Mouse (Mus musculus) CD4-positive helper T cell, adult 2 months (primary cell): ENCODE measurements around the gene Magi2.
"Not testable (repeated sequence)": the region's sequence is repeated elsewhere in the genome, so short reads cannot be mapped to it uniquely, and the experiment has no call there.

Experiments
- DNase-seq: peaks from one replicate; pipeline ENCODE4 v3.0.0-alpha.2; 2012; ENCODE audit warnings: low read depth, missing footprints, low spot score

The Magi2 gene

DNA sequence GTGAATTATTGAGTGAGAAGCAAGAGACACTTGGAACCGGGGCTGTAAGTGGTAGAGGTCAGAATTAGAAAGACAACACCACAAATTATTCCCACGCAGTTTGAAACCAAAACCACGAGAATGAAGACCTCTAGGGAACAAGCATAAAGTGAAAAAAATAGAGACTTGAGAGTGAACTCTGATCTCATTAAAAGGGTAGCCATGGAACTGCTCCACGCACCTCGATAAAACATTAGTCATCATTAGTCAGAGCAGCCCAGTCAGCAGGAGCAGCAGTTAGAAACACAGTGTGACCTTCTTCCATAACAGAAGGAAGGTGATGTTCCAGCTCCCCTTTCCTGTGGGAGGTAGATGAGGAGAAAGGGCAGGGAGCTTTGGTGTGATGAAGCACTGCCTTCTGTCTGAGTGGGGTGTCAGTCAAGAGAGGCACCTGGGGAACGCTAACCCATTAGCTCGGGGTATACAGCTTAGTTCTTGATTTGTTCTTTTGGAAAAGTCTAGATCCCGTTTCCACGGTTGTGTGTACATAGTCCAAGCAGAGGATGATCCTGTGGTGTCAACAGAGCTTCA lies 1272.3 kb downstream of the Magi2 start:
- no peak for DNase-seq

DNA sequence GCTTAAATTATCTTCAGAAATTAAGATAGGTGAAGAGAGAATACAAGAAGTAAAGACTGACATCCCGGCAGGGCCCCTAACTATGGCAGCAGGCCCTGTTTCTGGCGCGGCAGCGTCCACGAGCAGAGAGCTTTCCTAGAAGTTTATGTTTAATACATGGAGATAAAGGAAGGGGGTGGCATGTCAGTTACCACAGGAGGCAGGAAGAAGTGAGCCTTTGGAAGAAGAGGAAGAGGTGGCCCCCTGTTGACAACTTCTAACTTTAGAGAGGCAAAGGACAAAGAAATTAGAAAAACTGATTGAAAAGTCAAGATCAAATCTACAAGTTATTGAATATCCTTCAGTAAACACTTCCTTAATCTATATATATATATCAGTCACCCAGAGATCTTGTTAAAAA lies 1281.8 kb downstream of the Magi2 start:
- DNase-seq: no peak

DNA sequence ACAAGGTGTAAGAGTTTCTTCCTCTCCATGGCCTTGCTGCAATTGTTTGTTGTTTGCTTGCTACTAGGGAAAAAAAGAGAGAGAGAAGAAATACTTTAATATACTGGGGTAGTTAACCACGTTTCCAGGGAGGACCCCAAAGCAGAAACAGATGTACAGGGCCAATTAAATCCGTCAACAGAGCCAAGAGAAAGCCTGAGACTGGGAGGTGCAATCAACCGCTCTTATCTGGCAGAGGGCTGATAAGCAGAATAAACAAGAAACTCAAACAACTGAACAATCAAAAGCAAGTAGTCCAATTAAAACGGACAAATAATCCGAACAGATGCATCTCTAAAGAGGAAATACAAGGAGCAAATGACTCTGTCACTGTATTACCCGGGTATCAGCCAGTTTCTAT lies 1282.8 kb downstream of the Magi2 start:
- DNase-seq: no peak

DNA sequence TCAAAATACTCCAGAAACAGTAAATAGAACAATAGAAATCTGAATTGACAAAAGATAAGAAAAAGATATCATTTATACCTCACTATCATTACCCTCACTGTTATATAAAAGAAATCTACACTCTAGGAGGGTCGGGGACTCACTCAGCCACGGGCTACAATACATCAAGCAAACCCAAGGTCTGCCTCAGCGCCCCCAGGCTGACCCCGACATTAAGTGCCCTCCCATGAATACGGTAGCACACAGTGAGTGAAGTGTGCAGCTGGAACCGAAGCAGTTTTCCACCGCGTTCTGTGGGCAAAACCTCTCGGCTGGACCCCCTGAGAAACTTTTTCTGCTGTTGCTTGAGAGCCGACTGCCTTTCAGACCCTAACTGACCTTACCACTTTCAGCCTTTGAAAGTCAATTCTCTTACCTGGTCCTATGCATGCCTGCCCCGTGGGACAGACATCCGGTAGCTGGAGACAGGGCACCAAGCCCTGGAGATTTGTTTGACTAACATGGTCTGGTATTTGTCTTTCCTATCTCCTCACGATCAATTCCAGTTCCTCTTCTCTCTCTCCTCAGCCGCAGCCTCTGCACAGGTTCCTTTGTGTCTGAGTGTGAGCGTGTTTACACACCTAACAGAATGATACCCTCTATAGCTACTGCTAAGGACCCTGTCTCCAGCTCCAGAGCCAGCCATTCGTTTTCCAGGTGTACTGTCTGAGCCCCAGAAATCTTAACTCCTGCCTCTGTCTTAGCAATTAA lies 1285.7 kb downstream of the Magi2 start:
- no peak for DNase-seq

DNA sequence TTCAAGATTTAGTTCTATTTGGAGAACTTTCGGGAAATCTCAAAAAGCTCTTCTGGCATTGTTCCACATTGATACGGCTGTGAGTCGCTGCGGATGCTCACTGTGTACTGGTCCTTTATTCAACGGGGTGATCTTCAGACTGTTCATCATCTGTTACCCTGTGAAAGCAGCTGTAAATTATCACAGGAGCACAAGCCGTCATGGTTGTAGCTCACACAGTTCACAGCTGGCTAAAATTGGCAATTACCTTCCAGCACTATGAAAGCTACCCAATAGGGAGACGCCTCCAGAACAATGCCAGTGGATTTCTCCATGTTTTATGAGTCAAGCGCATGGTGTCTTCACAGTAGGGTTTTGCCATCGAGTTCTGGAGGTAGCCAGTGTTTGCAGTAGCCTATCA lies 1294.8 kb downstream of the Magi2 start:
- DNase-seq: no peak

DNA sequence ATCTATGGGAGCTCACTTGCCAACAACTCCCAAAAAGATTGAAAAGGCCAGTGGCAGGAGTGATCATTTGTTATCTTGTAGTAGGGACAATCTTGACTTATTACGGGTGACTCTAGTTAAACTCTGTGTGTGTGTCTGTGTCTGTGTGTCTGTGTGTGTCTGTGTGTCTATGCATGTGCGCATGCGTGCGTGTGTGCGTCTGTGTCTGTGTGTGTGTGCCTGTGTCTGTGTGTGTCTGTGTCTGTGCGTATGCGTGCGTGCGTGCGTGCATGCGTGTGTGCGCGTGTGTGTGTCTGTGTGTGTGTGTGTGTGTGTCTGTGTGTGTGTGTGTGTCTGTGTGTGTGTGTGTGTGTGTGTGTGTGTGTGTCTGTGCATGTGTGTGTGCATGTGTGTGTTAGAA lies 1295.2 kb downstream of the Magi2 start:
- DNase-seq: no peak

DNA sequence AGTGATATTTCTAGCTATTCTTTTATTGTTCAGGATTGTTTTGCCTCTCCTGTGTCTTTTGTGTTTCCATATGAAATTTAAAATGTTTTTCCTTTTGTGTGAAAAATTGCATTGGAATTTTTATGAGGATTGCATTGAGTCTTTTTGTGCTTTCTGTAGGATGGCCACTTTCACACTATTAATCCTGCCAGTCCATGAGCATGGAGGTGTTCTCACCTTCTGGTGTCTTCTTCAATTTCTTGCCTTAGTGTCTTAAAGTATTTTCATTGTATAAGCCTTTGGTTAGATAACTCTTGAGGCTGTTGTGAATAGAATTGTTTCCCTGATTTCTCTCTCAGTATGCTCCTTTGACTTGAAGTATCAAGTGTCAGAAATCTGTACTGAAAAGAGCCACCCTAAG lies 1296.9 kb downstream of the Magi2 start:
- no peak for DNase-seq

DNA sequence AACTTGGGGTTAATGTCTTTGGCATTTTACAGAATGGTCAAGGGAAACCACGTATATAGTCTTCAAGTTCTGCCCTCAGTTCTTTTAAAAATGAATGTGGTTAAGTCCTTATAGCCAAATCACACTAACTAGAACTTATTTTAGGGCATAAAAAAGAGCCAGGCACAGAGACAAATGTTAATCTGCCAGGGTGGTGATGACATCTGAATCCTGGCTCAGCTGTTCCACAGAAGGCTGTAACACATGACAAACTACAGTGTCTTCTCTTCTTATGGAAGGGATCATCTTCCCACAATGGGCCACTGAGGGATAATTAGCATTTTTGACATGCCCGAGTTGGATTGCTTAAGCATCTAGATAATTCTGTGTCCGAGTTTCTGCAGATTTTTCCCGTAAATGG lies 1299.8 kb downstream of the Magi2 start:
- not testable (repeated sequence) for DNase-seq

DNA sequence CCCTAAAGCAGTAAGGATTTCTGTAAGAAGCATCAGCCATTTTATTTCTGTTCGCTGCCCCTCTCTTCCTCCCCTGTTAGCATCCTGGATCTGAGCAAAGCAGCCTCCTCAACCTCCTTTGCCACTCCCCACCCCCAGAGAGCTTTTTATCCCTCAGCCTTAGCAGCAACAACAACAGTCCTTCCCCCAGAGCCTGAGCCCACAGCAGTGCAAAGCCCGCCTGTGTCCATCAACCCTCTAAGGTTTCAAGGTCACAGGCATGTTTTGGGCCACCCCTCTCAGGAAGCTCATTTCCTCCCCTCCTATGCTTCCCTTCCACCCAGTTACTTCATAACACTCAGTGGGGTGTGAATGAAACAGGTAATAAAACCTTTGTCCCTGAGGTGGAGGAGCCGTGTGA lies 1309.7 kb downstream of the Magi2 start:
- DNase-seq: no peak

DNA sequence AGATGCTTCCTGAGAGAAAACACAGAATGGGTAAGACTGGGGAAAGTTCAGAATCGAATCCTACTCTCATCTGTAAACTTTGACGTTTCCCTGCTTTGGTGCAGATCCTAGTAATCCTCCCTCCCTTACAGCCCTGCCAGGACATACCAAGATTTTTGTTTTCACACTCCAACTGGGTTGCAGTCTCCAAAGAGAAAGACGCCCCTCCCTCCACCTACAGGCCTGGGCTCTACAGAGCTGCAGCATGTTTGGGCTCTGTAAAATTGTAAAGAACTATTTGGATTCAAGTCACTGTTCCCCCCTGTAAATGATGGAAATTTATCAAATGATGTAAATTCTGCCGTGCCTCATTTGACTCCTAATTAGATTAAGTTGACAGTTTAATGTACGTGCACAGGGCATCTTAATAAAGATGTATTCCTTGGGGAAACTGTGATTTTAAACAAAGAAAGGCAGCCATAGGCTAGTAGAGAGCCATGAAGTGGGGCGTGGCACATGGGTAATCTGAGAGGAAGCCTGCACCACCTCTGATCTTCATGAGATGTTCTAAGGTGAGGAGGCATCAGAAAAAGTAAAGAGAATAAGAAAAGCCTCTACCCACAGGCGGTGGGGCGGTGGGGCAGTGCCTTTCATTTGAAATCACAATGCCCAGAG lies 1310.7 kb downstream of the Magi2 start:
- DNase-seq: no peak

DNA sequence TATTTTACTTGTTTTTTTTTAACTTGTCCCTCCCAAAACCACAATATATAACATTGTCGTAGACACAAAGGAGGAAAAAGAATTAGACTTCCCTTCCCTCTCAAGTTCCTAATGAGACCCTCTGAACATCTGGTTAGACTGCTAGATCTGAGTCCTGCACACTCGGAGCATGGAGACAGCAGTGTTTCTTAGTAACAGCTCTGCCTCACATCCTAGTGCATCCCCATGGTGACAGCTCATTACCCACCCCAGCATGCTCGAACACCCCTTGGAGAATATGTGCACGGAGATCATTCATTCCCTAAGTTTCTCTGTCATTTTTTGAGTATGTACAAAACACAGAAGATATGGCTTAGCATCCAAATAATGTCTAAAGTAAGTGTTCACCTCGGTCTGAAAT lies 1317.5 kb downstream of the Magi2 start:
- no peak for DNase-seq

DNA sequence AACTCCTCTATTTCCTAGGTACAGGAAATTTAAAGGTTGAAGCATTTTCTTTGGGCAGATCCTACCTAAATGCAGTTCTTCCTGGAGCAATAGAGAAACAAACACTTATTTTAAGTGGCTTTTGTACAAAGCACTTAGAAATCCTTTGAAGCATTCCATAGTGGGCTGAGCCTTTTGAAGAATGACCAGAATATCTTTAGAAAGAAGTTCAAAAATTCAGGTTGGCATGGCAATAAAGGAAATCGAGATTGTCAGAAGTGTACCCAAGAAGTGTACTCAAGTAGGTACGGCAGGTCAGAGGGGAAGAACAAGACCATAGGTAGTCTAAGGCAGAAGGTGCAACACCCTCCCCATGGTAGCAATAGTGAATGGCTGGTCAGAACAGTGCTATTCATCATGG lies 1332.5 kb downstream of the Magi2 start:
- no peak for DNase-seq

DNA sequence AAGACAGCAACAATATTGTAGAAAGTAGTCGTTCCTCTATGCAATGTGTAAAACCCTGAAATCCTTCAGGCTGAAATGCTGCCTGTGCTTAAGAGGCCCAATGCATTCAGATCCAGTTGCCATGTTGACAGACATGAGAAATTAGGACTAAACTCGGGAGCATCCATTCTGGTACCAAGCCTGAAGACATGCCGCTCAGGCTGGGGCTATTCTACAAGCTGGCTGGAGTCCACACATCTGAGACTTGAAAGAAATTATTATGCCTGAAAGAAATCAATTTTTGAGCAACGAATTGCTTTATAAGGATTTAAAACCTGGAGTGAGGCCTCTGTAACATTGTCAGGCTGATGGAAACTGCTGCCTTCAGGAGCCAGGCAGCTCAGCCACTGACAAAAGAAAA lies 1333.0 kb downstream of the Magi2 start:
- no peak for DNase-seq

DNA sequence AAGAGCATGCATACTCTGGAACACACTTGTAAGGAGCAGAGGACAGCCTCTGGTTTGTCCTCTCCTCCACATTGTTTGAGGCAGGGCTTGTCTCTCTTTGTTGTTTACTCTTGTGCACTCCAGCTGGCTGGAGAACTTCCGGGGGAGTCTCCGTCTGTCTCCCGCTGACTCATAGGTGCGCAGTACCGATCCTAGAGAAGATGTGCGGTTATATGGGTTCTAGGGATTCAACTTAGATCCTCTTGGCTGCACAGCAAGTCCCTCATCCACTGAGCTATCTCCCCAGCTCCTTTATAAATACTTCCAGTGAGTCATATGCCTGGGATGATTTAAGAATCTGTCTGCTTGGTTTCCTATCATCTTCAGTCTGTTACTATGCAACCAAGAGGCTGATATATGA lies 1341.6 kb downstream of the Magi2 start:
- DNase-seq: no peak

DNA sequence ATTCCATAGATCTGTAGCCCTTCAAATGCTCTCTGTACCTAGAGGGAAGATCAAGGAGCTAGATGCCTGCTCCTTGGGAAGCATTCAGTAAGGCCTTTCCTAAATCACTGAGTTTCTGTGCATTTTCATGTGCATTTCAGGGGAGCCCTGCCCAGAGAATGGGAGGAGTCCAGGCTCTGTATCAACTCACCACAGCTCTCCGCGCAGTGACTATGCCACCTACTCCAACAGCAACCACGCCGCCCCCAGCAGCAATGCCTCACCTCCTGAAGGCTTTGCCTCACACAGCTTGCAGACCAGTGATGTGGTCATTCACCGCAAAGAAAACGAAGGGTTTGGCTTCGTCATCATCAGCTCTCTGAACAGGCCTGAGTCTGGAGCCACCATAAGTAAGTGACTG lies 1342.1 kb downstream of the Magi2 start:
- no peak for DNase-seq

DNA sequence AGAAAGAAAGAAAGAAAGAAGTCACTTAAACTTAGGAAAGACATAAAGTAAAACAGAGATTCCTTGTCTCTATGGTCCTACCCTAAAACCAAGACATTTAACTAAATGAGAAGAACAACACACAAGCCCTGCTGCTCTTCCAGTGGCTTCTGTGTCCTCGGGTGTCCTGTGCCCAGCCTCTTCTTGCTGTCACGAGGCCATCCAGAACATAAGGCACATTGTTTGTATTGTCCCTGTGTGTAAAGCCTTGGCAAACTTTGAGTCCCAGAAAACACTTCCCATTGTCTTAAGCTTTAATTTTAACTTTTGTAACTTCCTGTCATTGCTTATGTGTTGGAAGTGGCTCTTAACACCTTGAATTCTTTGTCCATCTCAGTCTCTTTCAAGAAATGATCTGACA lies 1348.0 kb downstream of the Magi2 start:
- DNase-seq: no peak

DNA sequence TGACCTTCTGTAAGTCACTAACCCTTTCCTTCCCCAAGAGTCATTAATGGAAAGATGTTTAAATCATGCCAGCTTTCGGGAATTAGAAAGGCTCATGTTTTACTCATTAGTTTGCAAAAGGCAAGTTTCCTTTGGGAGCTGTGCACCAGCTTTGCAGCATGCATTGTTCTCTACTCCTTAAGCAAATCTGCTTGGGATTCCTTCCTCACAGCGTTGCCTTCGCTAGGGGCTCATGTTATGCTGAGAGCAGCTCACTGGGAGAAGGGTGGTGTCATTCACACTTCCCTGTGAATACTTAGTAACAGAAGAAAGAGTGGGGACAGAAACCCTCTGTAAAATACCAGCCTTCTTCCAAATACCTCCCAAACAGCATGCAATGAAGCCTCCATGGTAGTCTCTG lies 1349.0 kb downstream of the Magi2 start:
- DNase-seq: no peak

DNA sequence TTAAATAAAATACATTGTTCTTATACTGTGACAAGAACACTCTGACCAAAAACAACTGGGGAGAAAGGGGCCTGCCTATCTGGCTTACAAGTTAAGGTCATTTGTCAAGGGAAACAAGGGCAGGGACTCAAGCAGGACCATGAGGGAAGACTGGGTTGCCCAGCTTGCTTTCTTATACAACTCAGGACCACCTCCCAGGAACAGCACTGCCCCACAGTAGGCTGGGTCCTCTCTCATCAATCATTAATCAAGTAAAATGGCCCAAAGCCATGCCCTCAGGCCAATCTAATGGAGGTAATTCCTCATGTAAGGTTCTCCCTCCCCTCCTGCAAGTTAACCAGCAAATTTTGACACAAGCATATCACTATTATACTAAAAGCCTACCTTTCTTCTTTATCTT lies 1349.4 kb downstream of the Magi2 start:
- DNase-seq: no peak

DNA sequence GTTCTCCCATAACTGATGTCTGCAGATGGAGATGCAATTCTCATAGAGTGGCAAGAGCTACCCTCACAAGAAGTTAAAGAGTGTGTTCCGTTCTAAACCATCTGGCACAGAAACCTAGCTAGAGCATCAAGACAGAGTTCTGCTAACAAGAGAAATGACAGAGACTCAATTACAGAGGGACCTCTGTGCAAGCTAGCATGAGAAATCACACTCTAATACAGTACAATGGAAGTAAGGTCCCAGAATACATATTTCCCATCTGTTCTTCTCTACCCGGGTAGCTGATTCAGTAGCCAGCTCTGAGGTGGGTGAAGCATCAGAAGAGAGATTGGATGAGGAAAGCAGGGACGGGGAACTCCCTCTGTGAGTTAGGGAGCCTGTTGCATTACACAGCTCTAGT lies 1351.8 kb downstream of the Magi2 start:
- DNase-seq: no peak

DNA sequence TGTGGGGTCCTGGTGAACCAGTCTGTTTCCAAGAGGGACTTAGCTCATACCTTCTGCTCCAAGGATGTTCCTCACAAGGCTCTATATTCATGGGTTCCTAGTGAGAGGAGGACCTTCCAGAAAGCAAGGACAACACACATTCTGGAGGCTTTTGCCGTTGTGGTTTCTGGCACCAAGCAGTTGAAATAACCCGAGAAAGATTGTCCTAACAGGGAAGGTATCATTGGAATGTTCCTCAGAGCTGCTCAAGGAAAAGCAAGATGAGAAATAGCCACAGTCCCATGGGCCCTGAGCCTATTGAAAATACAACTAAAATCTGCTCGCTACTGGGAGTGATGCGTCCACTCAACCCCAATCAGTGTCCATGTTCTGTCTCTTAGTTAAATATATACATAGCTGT lies 1353.8 kb downstream of the Magi2 start:
- DNase-seq: no peak

DNA sequence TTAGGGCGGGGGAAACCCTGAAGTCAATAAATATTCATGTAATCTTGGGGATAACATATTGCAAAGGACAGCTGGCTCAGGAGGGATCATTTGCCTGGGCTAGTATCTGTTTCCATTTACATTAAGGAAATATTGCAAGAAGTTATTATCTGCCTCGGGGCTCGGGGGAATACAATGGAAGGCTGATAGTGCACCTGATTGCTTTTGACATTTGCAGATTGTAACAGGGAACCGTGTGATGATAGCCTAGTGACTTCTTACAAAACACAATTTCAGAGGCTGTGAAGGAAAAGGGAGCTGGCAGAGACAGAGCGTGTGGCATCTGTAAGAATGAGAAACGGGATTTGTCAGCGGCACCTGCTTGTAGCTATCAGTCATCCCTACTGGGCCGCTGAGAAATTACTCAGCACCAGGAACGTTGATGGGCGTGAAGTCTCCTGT lies 1356.2 kb downstream of the Magi2 start:
- no peak for DNase-seq

DNA sequence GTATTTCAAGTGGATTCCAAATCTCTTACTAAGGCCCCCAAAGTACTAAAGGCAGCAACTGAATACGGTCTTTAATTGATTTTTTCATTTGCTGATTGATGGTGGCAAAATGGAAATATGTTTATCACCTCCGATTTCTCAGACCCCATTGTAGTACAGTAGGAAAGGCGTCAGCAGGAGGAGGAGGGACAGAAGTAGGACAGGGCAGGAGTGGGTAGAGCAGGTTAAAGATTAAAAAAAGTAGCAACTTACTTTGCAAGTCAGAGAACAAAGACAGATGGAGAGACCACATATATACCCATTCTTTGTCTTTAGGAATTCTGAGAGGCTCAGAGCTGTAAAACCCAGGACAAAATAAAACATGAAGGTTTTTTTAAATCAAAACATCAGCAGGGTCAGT lies 1356.8 kb downstream of the Magi2 start:
- DNase-seq: no peak

DNA sequence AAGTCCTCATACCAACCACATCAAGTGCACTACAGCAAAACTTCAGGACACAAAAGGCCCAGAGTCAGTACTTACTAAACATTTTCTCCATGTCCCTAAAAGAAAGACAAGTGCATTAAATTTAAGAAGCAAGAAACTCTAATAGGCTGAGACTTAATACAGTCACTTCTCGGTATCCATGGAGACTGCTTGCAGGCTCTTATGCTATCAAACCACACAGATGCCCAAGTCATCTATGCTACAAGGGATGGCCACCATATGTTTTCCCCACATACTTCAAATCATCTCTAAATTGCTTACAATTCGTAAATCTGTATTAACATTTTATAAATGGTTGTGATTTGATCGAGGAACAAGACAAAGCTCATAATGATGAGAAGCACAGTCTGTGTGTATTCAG lies 1357.9 kb downstream of the Magi2 start:
- no peak for DNase-seq
